Mouse (Mus musculus): ENCODE measurements around the gene Gpr62. TPM values are rescaled to one million over a fixed set of nuclear protein-coding genes. Genes with fewer than 3 reads are reported as not detected.

Gpr62 gene
- polyA plus RNA-seq (2014; fragmentation: Nextera tagmentation; extraction: Ambion mirVana): 0.11 TPM in 1 of 2 replicates, not detected in the other

GRCm38 (mm10) chr9:106465571-106466200, at the start of gene Gpr62:
TSS of gene Gpr62 (minus strand) at chr9:106465938.
- no peak for DNase-seq (ENCODE audit: low spot score)
- 40% methylated on average over 26 of the region's 26 CpGs for WGBS
- H3K4me1 ChIP-seq (replicated peaks; ENCODE audit: control insufficient read depth, insufficient read depth, low read length): peaks cover 7% of the 10 kb centered on the region
- no peaks in the 10 kb centered on the region for H3K9me3 ChIP-seq (ENCODE audit: control insufficient read depth, low read length)
- H3K4me3 ChIP-seq (ENCODE audit: low read depth, low read length): peak within 1 kb of the TSS; percentile 52
- H3K9ac ChIP-seq (ENCODE audit: low read depth, low read length): peak within 1 kb of the TSS; percentile 52
- H3K27me3 ChIP-seq (replicated peaks; ENCODE audit: control insufficient read depth, insufficient read depth, low read length): peaks cover 29% of the 10 kb centered on the region
- ATAC-seq (replicated peaks; ENCODE audit: low FRiP score): no peak
- H3K36me3 ChIP-seq (ENCODE audit: control insufficient read depth, insufficient read depth, low read length): peaks cover 13% of the 10 kb centered on the region; the same call in 1 of the 2 replicates
- no peak within 1 kb of the TSS for H3K27ac ChIP-seq (ENCODE audit: low read depth, low read length)
- H3K4me2 ChIP-seq: peak within 1 kb of the TSS; percentile 81

- Histone ChIP-seq H3K9ac (ENCODE audit: low read depth, low read length) (no peak within 1 kb of the TSS), H3K27me3 (replicated peaks; ENCODE audit: control insufficient read depth, insufficient read depth, low read length) (no peaks in the 10 kb centered on the region), H3K4me1 (replicated peaks; ENCODE audit: control insufficient read depth, insufficient read depth, low read length) (no peaks in the 10 kb centered on the region), H3K27ac (ENCODE audit: low read depth, low read length) (no peak within 1 kb of the TSS), H3K36me3 (ENCODE audit: control insufficient read depth, insufficient read depth, low read length) (no peaks in the 10 kb centered on the region), H3K4me3 (ENCODE audit: low read depth, low read length) (no peak within 1 kb of the TSS), H3K9me3 (ENCODE audit: control insufficient read depth, low read length) (no peaks in the 10 kb centered on the region), H3K4me2 (no peak within 1 kb of the TSS)
- WGBS: 81% methylated on average over 4 of the region's 4 CpGs
- no peak for DNase-seq (ENCODE audit: low spot score)
- no peak for ATAC-seq (replicated peaks; ENCODE audit: low FRiP score)
These were observed 48.5 kb upstream of the Gpr62 start, which contains the start of gene Iqcf5 for GRCm38 (mm10) chr9:106514273-106514672. TSS of gene Iqcf5 (plus strand) at chr9:106514573.

DNA sequence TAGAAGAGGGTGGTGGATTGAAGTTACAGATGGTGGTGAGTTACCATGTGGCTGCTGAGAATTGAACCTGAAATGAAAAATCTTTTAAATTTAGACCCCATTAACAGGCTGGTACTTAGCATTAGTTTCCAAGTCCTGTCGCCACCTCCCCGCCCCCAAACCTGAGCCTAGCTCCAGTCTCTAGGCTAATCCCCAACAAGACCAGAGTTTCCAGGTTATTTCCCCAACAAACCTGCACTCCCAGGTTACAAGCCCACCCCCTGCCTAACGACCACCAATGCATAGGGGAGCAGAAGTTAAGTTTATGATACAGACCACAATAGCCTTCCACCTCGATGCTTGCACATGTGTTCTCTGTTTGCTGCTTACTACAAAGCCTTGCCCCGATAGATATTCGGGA, 47.8 kb upstream of the Gpr62 start:
- H3K9me3 ChIP-seq (ENCODE audit: control insufficient read depth, low read length): no peaks in the 10 kb centered on the region
- H3K4me3 ChIP-seq (ENCODE audit: low read depth, low read length): no peak overlapping the region
- DNase-seq (ENCODE audit: low spot score): no peak
- H3K27me3 ChIP-seq (replicated peaks; ENCODE audit: control insufficient read depth, insufficient read depth, low read length): no peaks in the 10 kb centered on the region
- no peaks in the 10 kb centered on the region for H3K36me3 ChIP-seq (ENCODE audit: control insufficient read depth, insufficient read depth, low read length)
- H3K4me2 ChIP-seq: no peak overlapping the region
- H3K4me1 ChIP-seq (replicated peaks; ENCODE audit: control insufficient read depth, insufficient read depth, low read length): no peaks in the 10 kb centered on the region
- no peak for ATAC-seq (replicated peaks; ENCODE audit: low FRiP score)
- H3K27ac ChIP-seq (ENCODE audit: low read depth, low read length): no peak overlapping the region
- 72% methylated on average over 6 of the region's 6 CpGs for WGBS
- no peak overlapping the region for H3K9ac ChIP-seq (ENCODE audit: low read depth, low read length)

DNA sequence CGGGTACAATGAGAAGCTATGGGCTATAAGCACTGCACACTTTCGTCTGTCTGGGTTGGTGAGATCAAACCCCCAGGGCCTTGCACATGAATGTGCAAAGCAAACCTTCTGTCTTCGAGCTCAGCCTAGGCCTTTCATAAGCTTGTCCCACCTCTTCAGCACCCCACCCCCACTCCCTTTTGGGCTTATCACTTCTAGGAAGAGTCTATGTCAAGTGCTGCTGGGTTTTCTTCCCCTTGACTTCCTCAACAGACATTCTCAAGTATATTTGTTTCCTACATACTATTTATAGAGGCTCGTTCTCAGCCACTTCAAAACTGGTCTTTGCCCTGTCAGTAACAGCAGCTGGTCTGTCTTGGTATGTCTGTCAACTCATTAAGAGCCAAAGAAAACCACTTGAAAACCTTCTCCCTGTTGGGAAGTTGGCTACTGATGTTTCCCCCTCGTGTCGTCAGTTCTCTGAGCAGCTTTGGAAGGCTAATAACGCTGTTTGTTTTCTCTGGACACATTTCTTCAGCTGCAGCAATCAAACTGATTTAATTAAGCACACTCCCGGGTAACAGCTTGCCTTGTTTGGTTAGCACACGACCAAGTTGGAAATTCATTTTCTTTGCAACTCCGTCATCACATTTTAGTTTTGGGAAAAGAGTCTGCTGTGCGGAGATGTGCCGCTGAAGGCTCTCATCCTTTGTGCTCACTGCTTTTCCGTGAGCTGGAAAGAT, 47.2 kb upstream of the Gpr62 start:
- no peaks in the 10 kb centered on the region for H3K9me3 ChIP-seq (ENCODE audit: control insufficient read depth, low read length)
- ATAC-seq (replicated peaks; ENCODE audit: low FRiP score): no peak
- H3K27ac ChIP-seq (ENCODE audit: low read depth, low read length): no peak overlapping the region
- no peaks in the 10 kb centered on the region for H3K27me3 ChIP-seq (replicated peaks; ENCODE audit: control insufficient read depth, insufficient read depth, low read length)
- no peaks in the 10 kb centered on the region for H3K4me1 ChIP-seq (replicated peaks; ENCODE audit: control insufficient read depth, insufficient read depth, low read length)
- no peak for DNase-seq (ENCODE audit: low spot score)
- no peak overlapping the region for H3K4me2 ChIP-seq
- H3K4me3 ChIP-seq (ENCODE audit: low read depth, low read length): no peak overlapping the region
- 56% methylated on average over 13 of the region's 13 CpGs for WGBS
- H3K9ac ChIP-seq (ENCODE audit: low read depth, low read length): no peak overlapping the region
- no peaks in the 10 kb centered on the region for H3K36me3 ChIP-seq (ENCODE audit: control insufficient read depth, insufficient read depth, low read length)

DNA sequence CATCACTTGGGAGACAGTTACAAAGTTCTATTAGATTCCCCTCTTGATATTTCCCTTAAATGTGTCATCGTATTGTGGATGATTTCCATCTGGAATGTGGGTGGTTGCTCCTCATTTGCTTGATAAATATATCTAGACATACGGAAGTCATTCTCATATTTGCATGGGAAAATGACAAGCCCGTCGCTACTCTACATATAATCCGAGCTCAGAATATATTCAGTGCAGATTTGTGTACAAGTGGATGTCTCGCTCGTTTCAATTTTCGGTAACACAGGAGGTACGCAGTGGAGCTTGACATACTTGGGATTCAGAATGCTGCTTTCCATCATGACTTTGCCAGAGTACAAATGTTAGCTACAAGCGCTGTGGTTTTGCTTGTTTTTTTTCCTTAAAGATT, 43.6 kb upstream of the Gpr62 start:
- H3K4me3 ChIP-seq (ENCODE audit: low read depth, low read length): no peak overlapping the region

GRCm38 (mm10) chr9:106504246-106504645, 38.5 kb upstream of the Gpr62 start:
- H3K36me3 ChIP-seq (ENCODE audit: control insufficient read depth, insufficient read depth, low read length): no peaks in the 10 kb centered on the region
- no peaks in the 10 kb centered on the region for H3K9me3 ChIP-seq (ENCODE audit: control insufficient read depth, low read length)
- ATAC-seq (replicated peaks; ENCODE audit: low FRiP score) (no peak), DNase-seq (ENCODE audit: low spot score) (no peak)
- 63% methylated on average over 6 of the region's 6 CpGs for WGBS
- H3K27ac ChIP-seq (ENCODE audit: low read depth, low read length): no peak overlapping the region
- no peaks in the 10 kb centered on the region for H3K4me1 ChIP-seq (replicated peaks; ENCODE audit: control insufficient read depth, insufficient read depth, low read length)
- no peaks in the 10 kb centered on the region for H3K27me3 ChIP-seq (replicated peaks; ENCODE audit: control insufficient read depth, insufficient read depth, low read length)
- H3K4me2 ChIP-seq: no peak overlapping the region
- H3K9ac ChIP-seq (ENCODE audit: low read depth, low read length): no peak overlapping the region
- no peak overlapping the region for H3K4me3 ChIP-seq (ENCODE audit: low read depth, low read length)

More for the DNA sequence above, 43.6 kb upstream of the Gpr62 start:
- ATAC-seq (replicated peaks; ENCODE audit: low FRiP score): no peak
- Histone ChIP-seq H3K27ac (ENCODE audit: low read depth, low read length) (no peak overlapping the region), H3K9ac (ENCODE audit: low read depth, low read length) (no peak overlapping the region), H3K4me2 (no peak overlapping the region), H3K4me1 (replicated peaks; ENCODE audit: control insufficient read depth, insufficient read depth, low read length) (no peaks in the 10 kb centered on the region), H3K27me3 (replicated peaks; ENCODE audit: control insufficient read depth, insufficient read depth, low read length) (no peaks in the 10 kb centered on the region), H3K36me3 (ENCODE audit: control insufficient read depth, insufficient read depth, low read length) (no peaks in the 10 kb centered on the region), H3K9me3 (ENCODE audit: control insufficient read depth, low read length) (no peaks in the 10 kb centered on the region)
- DNase-seq (ENCODE audit: low spot score): no peak
- WGBS: 87% methylated on average over 10 of the region's 10 CpGs

- 84% methylated on average over 22 of the region's 22 CpGs for WGBS
These were observed 36.1 kb upstream of the Gpr62 start for GRCm38 (mm10) chr9:106501846-106502245.

GRCm38 (mm10) chr9:106499667-106500066, 33.9 kb upstream of the Gpr62 start, which contains the start of gene Iqcf1:
TSS of gene Iqcf1 (plus strand) at chr9:106499967.
- Histone ChIP-seq H3K4me1 (replicated peaks; ENCODE audit: control insufficient read depth, insufficient read depth, low read length) (no peaks in the 10 kb centered on the region), H3K9ac (ENCODE audit: low read depth, low read length) (no peak within 1 kb of the TSS), H3K36me3 (ENCODE audit: control insufficient read depth, insufficient read depth, low read length) (no peaks in the 10 kb centered on the region), H3K9me3 (ENCODE audit: control insufficient read depth, low read length) (no peaks in the 10 kb centered on the region), H3K27ac (ENCODE audit: low read depth, low read length) (no peak within 1 kb of the TSS), H3K4me2 (no peak within 1 kb of the TSS), H3K4me3 (ENCODE audit: low read depth, low read length) (no peak within 1 kb of the TSS), H3K27me3 (replicated peaks; ENCODE audit: control insufficient read depth, insufficient read depth, low read length) (no peaks in the 10 kb centered on the region)
- ATAC-seq (replicated peaks; ENCODE audit: low FRiP score): no peak
- DNase-seq (ENCODE audit: low spot score): no peak
- WGBS: 90% methylated on average over 6 of the region's 6 CpGs

More at GRCm38 (mm10) chr9:106501846-106502245, 36.1 kb upstream of the Gpr62 start:
- no peak overlapping the region for H3K4me3 ChIP-seq (ENCODE audit: low read depth, low read length)
- no peak for ATAC-seq (replicated peaks; ENCODE audit: low FRiP score)
- no peaks in the 10 kb centered on the region for H3K27me3 ChIP-seq (replicated peaks; ENCODE audit: control insufficient read depth, insufficient read depth, low read length)
- H3K4me1 ChIP-seq (replicated peaks; ENCODE audit: control insufficient read depth, insufficient read depth, low read length): no peaks in the 10 kb centered on the region
- no peak overlapping the region for H3K4me2 ChIP-seq
- H3K9ac ChIP-seq (ENCODE audit: low read depth, low read length): no peak overlapping the region
- H3K27ac ChIP-seq (ENCODE audit: low read depth, low read length): no peak overlapping the region
- no peaks in the 10 kb centered on the region for H3K36me3 ChIP-seq (ENCODE audit: control insufficient read depth, insufficient read depth, low read length)
- DNase-seq (ENCODE audit: low spot score): no peak
- no peaks in the 10 kb centered on the region for H3K9me3 ChIP-seq (ENCODE audit: control insufficient read depth, low read length)
